Mouse (Mus musculus) layer of hippocampus, adult 2 months (tissue): Measurements from ENCODE around the gene Capn2. TPM values are rescaled to one million over a fixed set of nuclear protein-coding genes. Genes with fewer than 3 reads are reported as not detected.

Experiments used
- DNase-seq, 2 experiments: peaks; one replicate each; pipeline ENCODE4 v3.0.0; 2022; ENCODE audit warnings: low spot score in 2 of 2
- H3K27ac ChIP-seq: fragments of 200-600 bp; 2 replicates; pipeline ENCODE4 v1.8.1; 2022
- H3K4me3 ChIP-seq: fragments of 200-600 bp; 2 replicates; pipeline ENCODE4 v1.8.1; 2022; ENCODE audit warnings: mild to moderate bottlenecking
- CTCF ChIP-seq: fragments of 200-600 bp; conservative IDR thresholded peaks from 2 replicates; pipeline ENCODE4 v1.8.1; 2022; ENCODE audit warnings: antibody characterized with exemption, mild to moderate bottlenecking, moderate library complexity
- total RNA-seq, 2 experiments: library from RNA; stranded (reverse); gene quantifications; 2 replicates each; pipeline ENCODE4 v1.2.3; 2021

Gene Capn2
- total RNA-seq, 2 experiments from 2014 or later: 56.4 to 61.1 TPM

GRCm38 (mm10) chr1:182519341-182519740, 1.9 kb upstream of the Capn2 start:
- Histone ChIP-seq H3K27ac (no peak overlapping the region), H3K4me3 (no peak overlapping the region)
- no peak for DNase-seq
- no peak for TF ChIP-seq CTCF

DNA sequence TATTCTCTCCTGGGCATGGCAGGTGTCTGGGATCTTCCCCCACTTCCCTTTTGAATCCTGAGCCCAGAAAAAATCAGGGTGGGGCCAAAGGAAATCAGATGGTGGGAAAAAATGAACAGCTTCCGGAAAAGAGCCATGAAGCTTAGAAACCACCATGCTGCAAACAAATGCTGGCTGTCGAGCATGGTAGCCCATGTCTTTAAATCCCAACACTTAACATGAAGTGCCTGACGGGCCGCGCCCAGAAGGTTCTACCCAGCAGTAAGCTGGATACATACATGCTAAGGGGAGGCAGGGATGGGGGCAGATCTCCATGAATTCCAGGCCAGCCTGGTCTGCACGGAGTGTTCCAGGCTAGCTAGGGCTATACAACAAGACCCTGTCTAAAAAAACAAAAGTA, 1.4 kb upstream of the Capn2 start:
- Histone ChIP-seq H3K4me3 (no peak overlapping the region), H3K27ac (no peak overlapping the region)
- no peak for TF ChIP-seq CTCF
- DNase-seq: no peak

- no peak for TF ChIP-seq CTCF
- Histone ChIP-seq H3K4me3 (no peak overlapping the region; the same call in 1 of the 2 replicates), H3K27ac (no peak overlapping the region)
- no peak for DNase-seq
Observed at GRCm38 (mm10) chr1:182518143-182518680, 804 bp upstream of the Capn2 start.

- H3K4me3 ChIP-seq: peak overlapping the region; percentile 61
- no peak for DNase-seq
- TF ChIP-seq CTCF: no peak
- peak overlapping the region; percentile 92 for H3K27ac ChIP-seq
Observed at GRCm38 (mm10) chr1:182517677-182518011, 236 bp upstream of the Capn2 start.

DNA sequence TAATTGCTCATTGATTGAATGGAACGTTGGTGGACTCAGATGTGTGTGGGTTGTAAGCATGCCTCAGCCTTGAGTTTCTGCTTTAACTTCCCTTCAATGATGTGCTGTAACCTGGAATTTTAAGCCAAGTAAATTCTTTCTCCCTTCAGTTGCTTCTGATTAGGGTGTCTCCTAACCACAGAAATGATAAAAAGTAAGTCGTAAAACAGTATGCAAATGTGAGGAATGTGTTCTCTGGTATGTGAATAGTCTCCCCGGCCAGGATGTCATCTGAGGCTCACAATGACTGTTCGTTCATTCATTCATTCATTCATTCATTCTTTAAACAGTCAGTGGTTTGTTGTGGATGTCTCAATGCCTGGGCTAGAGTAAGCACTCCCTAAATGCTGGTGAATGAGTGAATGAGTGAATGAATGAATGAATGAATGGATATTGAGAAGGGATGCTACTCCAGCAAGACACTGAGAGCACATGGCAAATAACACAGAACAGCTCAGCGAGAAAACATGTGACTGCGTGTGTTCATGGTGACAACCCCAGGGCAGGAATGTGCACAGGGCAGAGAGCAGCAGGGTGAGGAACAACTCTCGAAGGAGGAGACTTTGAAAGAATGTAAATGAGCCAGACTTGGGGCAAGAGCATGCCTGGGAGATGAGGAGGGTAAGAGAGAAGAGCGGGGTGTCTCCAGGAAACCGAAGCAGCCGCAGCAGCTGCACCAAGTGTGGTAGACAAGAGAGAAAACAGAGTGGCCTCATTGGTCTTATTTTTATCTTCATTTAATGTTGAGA, 2.4 kb downstream of the Capn2 start:
- no peak for DNase-seq
- no peak for TF ChIP-seq CTCF
- H3K27ac ChIP-seq: no peak overlapping the region
- no peak overlapping the region for H3K4me3 ChIP-seq

- no peak for TF ChIP-seq CTCF
- Histone ChIP-seq H3K27ac (no peak overlapping the region), H3K4me3 (no peak overlapping the region)
- DNase-seq: no peak
Observed at GRCm38 (mm10) chr1:182513714-182514113, 3.7 kb downstream of the Capn2 start.

GRCm38 (mm10) chr1:182512901-182513410, 4.5 kb downstream of the Capn2 start:
- no peak for DNase-seq
- Histone ChIP-seq H3K27ac (no peak overlapping the region), H3K4me3 (no peak overlapping the region)
- no peak for TF ChIP-seq CTCF

DNA sequence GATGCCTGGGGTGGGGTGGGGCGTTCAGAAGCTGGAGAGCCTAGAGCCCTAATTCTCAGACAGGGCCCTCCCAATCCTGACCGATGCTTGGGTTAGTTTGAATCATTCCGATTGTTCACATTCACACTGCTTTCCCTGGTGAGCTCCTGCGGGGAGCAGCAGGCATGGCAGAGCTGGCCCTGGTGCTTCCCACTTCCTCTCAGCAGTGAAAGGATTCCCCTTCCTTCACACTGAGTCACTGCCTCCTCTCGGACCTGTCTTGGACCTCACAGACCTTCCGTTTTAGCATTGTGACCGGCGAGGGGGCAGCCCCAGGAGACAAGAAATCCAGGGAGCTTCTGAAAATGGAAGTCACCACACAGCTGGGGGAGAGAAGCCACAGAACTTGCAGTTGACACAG, 5.6 kb downstream of the Capn2 start:
- Histone ChIP-seq H3K27ac (no peak overlapping the region), H3K4me3 (no peak overlapping the region)
- no peak for DNase-seq
- no peak for TF ChIP-seq CTCF

GRCm38 (mm10) chr1:182511073-182511472, 6.3 kb downstream of the Capn2 start:
- no peak for DNase-seq
- H3K27ac ChIP-seq: no peak overlapping the region
- no peak for TF ChIP-seq CTCF

DNA sequence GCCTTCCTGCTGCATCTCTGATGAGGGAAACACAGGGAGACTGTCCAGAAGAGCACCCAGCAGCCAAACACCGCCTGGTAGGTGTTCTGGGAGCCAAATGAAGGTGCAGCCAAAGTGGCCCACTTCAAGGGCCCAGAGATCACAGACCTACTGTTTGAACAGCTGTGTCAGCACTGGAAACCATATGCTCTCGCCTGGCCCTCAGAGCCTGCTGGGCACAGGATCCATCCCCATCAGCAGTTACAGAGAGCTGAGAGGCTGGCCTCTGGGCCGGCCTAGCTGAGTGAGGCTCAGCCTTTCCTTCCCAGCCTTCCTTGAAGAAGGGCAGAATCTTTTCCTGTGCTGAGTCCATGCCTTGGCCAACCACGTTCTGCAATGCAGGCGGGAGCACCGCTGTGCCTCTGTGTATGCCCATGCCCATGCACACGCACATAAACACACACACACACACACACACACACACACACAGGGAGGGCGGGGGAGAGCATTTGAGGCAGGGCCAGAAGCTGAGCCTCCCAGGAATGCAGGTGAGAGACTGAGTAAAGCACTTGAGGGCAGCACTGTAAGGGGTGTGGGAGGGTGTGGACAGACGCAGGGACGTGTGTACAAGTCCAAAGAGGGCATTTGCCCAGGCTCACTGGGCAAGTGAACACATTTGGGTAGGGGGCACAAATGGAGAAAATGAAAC, 8.2 kb downstream of the Capn2 start:
- TF ChIP-seq CTCF: no peak

More at GRCm38 (mm10) chr1:182511073-182511472, 6.3 kb downstream of the Capn2 start:
- H3K4me3 ChIP-seq: no peak overlapping the region

GRCm38 (mm10) chr1:182506229-182506986, 11.0 kb downstream of the Capn2 start:
- Histone ChIP-seq H3K27ac (peak overlapping the region; percentile 49), H3K4me3 (no peak overlapping the region)
- peak; percentile 31 for TF ChIP-seq CTCF
- no peak for DNase-seq

More for the DNA sequence above, 8.2 kb downstream of the Capn2 start:
- no peak for DNase-seq
- H3K4me3 ChIP-seq: no peak overlapping the region
- H3K27ac ChIP-seq: no peak overlapping the region

DNA sequence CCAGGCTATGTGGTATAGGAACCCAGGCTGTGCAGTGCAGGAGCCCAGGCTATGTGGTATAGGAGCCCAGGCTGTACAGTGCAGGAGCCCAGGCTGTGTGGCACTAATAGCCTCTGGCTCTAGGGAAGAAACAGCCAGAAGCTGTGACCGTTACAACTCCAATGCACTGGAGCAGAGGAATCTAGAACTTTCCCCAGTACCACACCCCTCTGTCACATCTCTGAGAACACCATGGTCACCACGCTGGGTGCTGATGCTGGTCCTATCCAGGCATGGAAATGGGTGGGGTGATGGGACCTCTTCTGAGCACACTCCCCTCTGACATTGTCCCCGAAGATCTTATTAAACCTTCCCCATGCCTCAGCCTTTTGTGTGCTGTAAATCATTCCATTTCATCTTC, 12.1 kb downstream of the Capn2 start:
- TF ChIP-seq CTCF: no peak
- no peak for DNase-seq
- H3K4me3 ChIP-seq: no peak overlapping the region
- H3K27ac ChIP-seq: no peak overlapping the region

DNA sequence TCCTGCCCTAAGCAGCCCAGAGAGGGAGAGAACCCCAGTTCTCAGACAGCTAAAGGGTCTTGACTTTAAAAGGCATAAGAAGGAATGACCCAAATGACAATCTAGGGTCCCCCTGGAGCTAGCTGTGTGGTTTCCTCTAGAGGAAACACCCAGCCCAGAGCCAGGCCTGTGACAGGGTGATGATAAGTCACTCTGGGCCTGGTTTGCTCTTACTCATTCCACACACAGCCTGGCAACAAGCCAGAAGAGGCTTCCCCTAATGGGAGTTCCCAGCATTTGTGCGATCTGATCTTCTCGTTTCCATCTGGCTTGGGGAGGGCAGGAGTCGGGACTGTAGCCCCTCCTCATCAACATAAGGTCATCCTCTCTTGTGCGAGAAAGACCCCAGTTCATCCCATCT, 13.2 kb downstream of the Capn2 start:
- TF ChIP-seq CTCF: no peak
- DNase-seq: no peak
- no peak overlapping the region for H3K4me3 ChIP-seq
- H3K27ac ChIP-seq: no peak overlapping the region
